In the genomic region with DNA sequence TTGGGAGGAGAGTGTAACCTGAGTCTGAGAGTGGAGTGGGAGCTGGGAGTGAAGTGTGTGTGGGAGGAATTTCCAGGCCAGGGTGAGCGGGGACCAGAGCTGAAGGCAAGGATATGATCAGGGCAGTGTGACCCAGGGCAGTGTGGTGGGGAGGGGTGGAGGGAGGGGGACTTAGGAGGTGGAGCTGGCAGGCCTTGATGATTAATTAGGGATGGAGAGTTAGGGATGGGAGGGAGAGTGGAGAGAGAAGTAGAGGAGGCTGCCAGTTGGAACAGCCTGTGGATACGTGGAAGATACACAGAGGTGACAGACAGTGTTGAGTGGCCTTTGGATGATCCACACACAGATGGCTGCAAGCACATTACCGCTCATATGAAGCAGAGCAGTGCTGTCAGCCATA, we compare ENCODE assay signal across 11 mouse cellular contexts. TPM values are rescaled to one million over a fixed set of nuclear protein-coding genes. Genes with fewer than 3 reads are reported as not detected.
A peak's percentile ranks its signal among the peaks of the same experiment; 100 is the strongest.
DNase-seq lines count a peak whose midpoint lies in the region; ATAC-seq lines count a peak whose summit lies in the region.
"Had no signal": no experiment of that assay in that cellular context is flagged by ENCODE, and none has a peak within 500 bp of the region (broad histone marks: within the 10 kb centered on the region; RNA-seq: fewer than 3 reads in every experiment).

No protein-coding gene starts in this region.

- H3K4me1 ChIP-seq in heart, embryonic 13.5 days = peaks cover 77% of the 10 kb centered on the region
- peaks cover 41% of the 10 kb centered on the region for H3K4me1 ChIP-seq in neural tube, embryonic 11.5 days (ENCODE audit: control insufficient read depth, insufficient read depth, low read length)
- H3K4me1 ChIP-seq in hindbrain, embryonic 13.5 days (replicated peaks) = peaks cover 67% of the 10 kb centered on the region
- peaks cover 44% of the 10 kb centered on the region for H3K4me1 ChIP-seq in stomach, embryonic 15.5 days

- peak overlapping the region; percentile 45 for H3K4me2 ChIP-seq in heart, embryonic 13.5 days
- no peak overlapping the region for H3K4me2 ChIP-seq in neural tube, embryonic 11.5 days (ENCODE audit: low read depth)
- 0 out of 2 replicates have a peak overlapping the region, but pooled peaks have one; percentile 4 for H3K4me2 ChIP-seq in hindbrain, embryonic 13.5 days
- H3K4me2 ChIP-seq in stomach, embryonic 15.5 days = no peak overlapping the region
- H3K4me2 ChIP-seq: neural tube, embryonic 12.5 days had no signal

- DNase-seq in heart, adult 8-10 months (ENCODE audit: low spot score) = no peak
- peak; percentile 45 for DNase-seq in neural tube, embryonic 11.5 days (ENCODE audit: low spot score)
- no peak for DNase-seq in neural tube, embryonic 10.5 days (ENCODE audit: extremely low spot score, low spot score)
- DNase-seq in frontal cortex, postnatal 10 days (ENCODE audit: low spot score in 2 of 2) = no peak
- DNase-seq in frontal cortex, adult 2 months (ENCODE audit: extremely low spot score in 1 of 2, low spot score in 1 of 2) = no peak
- DNase-seq: cerebellum, adult 9-11 months; gastrocnemius, postnatal 25 days had no signal

- peak overlapping the region; percentile 24; the same call in 1 of the 2 replicates for H3K9ac ChIP-seq in heart, embryonic 13.5 days
- H3K9ac ChIP-seq in neural tube, embryonic 11.5 days (ENCODE audit: low read length) = no peak overlapping the region
- peak overlapping the region; percentile 31; the same call in 1 of the 2 replicates for H3K9ac ChIP-seq in hindbrain, embryonic 13.5 days
- H3K9ac ChIP-seq in stomach, embryonic 15.5 days = no peak overlapping the region
- H3K9ac ChIP-seq: neural tube, embryonic 12.5 days had no signal

- WGBS in heart, embryonic 13.5 days = 11% methylated on average over 3 of the region's 3 CpGs
- 54% methylated on average over 3 of the region's 3 CpGs for WGBS in neural tube, embryonic 11.5 days
- WGBS in hindbrain, embryonic 13.5 days = 46% methylated on average over 3 of the region's 3 CpGs
- 46% methylated on average over 3 of the region's 3 CpGs for WGBS in stomach, embryonic 15.5 days

- H3K4me3 ChIP-seq in heart, embryonic 13.5 days = no peak overlapping the region
- no peak overlapping the region for H3K4me3 ChIP-seq in neural tube, embryonic 11.5 days (ENCODE audit: low read depth, low read length)
- no peak overlapping the region for H3K4me3 ChIP-seq in hindbrain, embryonic 13.5 days
- no peak overlapping the region for H3K4me3 ChIP-seq in stomach, embryonic 15.5 days (replicated peaks)
- H3K4me3 ChIP-seq: neural tube, embryonic 12.5 days had no signal

- peaks cover 8% of the 10 kb centered on the region for H3K36me3 ChIP-seq in heart, embryonic 13.5 days
- H3K36me3 ChIP-seq in neural tube, embryonic 11.5 days (ENCODE audit: control insufficient read depth, insufficient read depth, low read length) = no peaks in the 10 kb centered on the region
- H3K36me3 ChIP-seq in hindbrain, embryonic 13.5 days = no peaks in the 10 kb centered on the region
- no peaks in the 10 kb centered on the region for H3K36me3 ChIP-seq in stomach, embryonic 15.5 days
- H3K36me3 ChIP-seq: neural tube, embryonic 12.5 days had no signal

- H3K9me3 ChIP-seq in heart, embryonic 13.5 days = no peaks in the 10 kb centered on the region
- no peaks in the 10 kb centered on the region for H3K9me3 ChIP-seq in neural tube, embryonic 11.5 days (ENCODE audit: control insufficient read depth, low read length)
- no peaks in the 10 kb centered on the region for H3K9me3 ChIP-seq in hindbrain, embryonic 13.5 days
- no peaks in the 10 kb centered on the region for H3K9me3 ChIP-seq in stomach, embryonic 15.5 days
- H3K9me3 ChIP-seq: neural tube, embryonic 12.5 days had no signal

- ATAC-seq in heart, embryonic 13.5 days (ENCODE audit: extremely low read depth, insufficient number of reproducible peaks, low FRiP score, low TSS enrichment) = 0 out of 2 replicates have a peak, but pooled peaks have one; percentile 31
- ATAC-seq in neural tube, embryonic 11.5 days (ENCODE audit: insufficient read depth, low FRiP score, low TSS enrichment) = no peak
- ATAC-seq in hindbrain, embryonic 13.5 days (ENCODE audit: low FRiP score) = peak; percentile 15
- peak; percentile 73 for ATAC-seq in stomach, embryonic 15.5 days (ENCODE audit: insufficient read depth, low FRiP score, low read depth)

- H3K27me3 ChIP-seq in heart, embryonic 13.5 days (replicated peaks) = no peaks in the 10 kb centered on the region
- H3K27me3 ChIP-seq in neural tube, embryonic 11.5 days (ENCODE audit: control insufficient read depth, insufficient read depth, low read length) = no peaks in the 10 kb centered on the region
- H3K27me3 ChIP-seq in hindbrain, embryonic 13.5 days = no peaks in the 10 kb centered on the region
- no peaks in the 10 kb centered on the region for H3K27me3 ChIP-seq in stomach, embryonic 15.5 days (replicated peaks)
- H3K27me3 ChIP-seq: neural tube, embryonic 12.5 days had no signal

- H3K27ac ChIP-seq in heart, embryonic 13.5 days (replicated peaks) = peak overlapping the region; percentile 89
- no peak overlapping the region for H3K27ac ChIP-seq in neural tube, embryonic 11.5 days (ENCODE audit: low read depth, low read length)
- H3K27ac ChIP-seq in hindbrain, embryonic 13.5 days = 0 out of 2 replicates have a peak overlapping the region, but pooled peaks have one; percentile 52
- 0 out of 2 replicates have a peak overlapping the region, but pooled peaks have one; percentile 7 for H3K27ac ChIP-seq in stomach, embryonic 15.5 days
- H3K27ac ChIP-seq: neural tube, embryonic 12.5 days had no signal

RNA-seq across cellular contexts. Expression of gene Hunk, which starts 38.1 kb away (rescaled TPM):
- polyA plus RNA-seq in heart, embryonic 13.5 days (2015; fragmentation: Nextera tagmentation; extraction: Ambion mirVana) = 9.5 and 10.6 TPM in 2 replicates
- total RNA-seq in heart, adult 8-10 months (2022) = under 1 TPM; 0.19 to 0.79 (median 0.45) TPM
- 9.8 and 10.1 TPM in 2 replicates for polyA plus RNA-seq in neural tube, embryonic 11.5 days (2014; fragmentation: Nextera tagmentation; extraction: Ambion mirVana)
- 7.3 and 7.8 TPM in 2 replicates for polyA plus RNA-seq in hindbrain, embryonic 13.5 days (2015; fragmentation: Nextera tagmentation; extraction: Ambion mirVana)
- polyA plus RNA-seq in stomach, embryonic 15.5 days (2015; fragmentation: Nextera tagmentation; extraction: Ambion mirVana) = 6.7 and 7.1 TPM in 2 replicates
- 7.6 and 8.0 TPM in 2 replicates for polyA plus RNA-seq in frontal cortex, adult 2 months (2012; rRNA removed)

Comparison
In these comparisons a context has a peak if more than half of its experiments do, and no peak if none do; other contexts are left out.
1. H3K4me2 ChIP-seq: peak in heart, embryonic 13.5 days (single experiment) and hindbrain, embryonic 13.5 days (single experiment); none in neural tube, embryonic 11.5 days (single experiment) and stomach, embryonic 15.5 days (single experiment).
2. H3K9ac ChIP-seq: peak in heart, embryonic 13.5 days (single experiment) and hindbrain, embryonic 13.5 days (single experiment); none in neural tube, embryonic 11.5 days (single experiment) and stomach, embryonic 15.5 days (single experiment).